Mouse (Mus musculus): Measurements from ENCODE around the gene Cfap97d1.
"Not testable (repeated sequence)": the region's sequence is repeated elsewhere in the genome, so short reads cannot be mapped to it uniquely, and the experiment has no call there.

The Cfap97d1 gene

GRCm38 (mm10) chr11:101972651-101973050 lies 11.4 kb upstream of the Cfap97d1 start:
- no peak for DNase-seq (ENCODE audit: low read depth in 2 of 2, low spot score in 2 of 2)

GRCm38 (mm10) chr11:101973496-101973895 lies 10.6 kb upstream of the Cfap97d1 start:
- DNase-seq (ENCODE audit: low read depth in 2 of 2, low spot score in 2 of 2): no peak

GRCm38 (mm10) chr11:101974181-101974580 lies 9.9 kb upstream of the Cfap97d1 start:
- DNase-seq (ENCODE audit: low read depth in 2 of 2, low spot score in 2 of 2): no peak

- DNase-seq (ENCODE audit: low read depth in 2 of 2, low spot score in 2 of 2): no peak
These were observed 9.2 kb upstream of the Cfap97d1 start for GRCm38 (mm10) chr11:101974923-101975322.

- no peak for DNase-seq (ENCODE audit: low read depth in 2 of 2, low spot score in 2 of 2)
These were observed 7.1 kb upstream of the Cfap97d1 start for GRCm38 (mm10) chr11:101976949-101977348.

GRCm38 (mm10) chr11:101979140-101979539 lies 4.9 kb upstream of the Cfap97d1 start:
- no peak for DNase-seq (ENCODE audit: low read depth in 2 of 2, low spot score in 2 of 2)

GRCm38 (mm10) chr11:101980603-101981157 lies 3.4 kb upstream of the Cfap97d1 start:
- no peak for DNase-seq (ENCODE audit: low read depth in 2 of 2, low spot score in 2 of 2)

GRCm38 (mm10) chr11:101981850-101982249 lies 2.2 kb upstream of the Cfap97d1 start:
- DNase-seq (ENCODE audit: low read depth in 2 of 2, low spot score in 2 of 2): no peak

GRCm38 (mm10) chr11:101982981-101983411 lies 1.1 kb upstream of the Cfap97d1 start:
- DNase-seq (ENCODE audit: low read depth in 2 of 2, low spot score in 2 of 2): no peak

- no peak for DNase-seq (ENCODE audit: low read depth in 2 of 2, low spot score in 2 of 2)
These were observed 603 bp upstream of the Cfap97d1 start for GRCm38 (mm10) chr11:101983431-101983921.

- not testable (repeated sequence) for DNase-seq (ENCODE audit: low read depth in 2 of 2, low spot score in 2 of 2)
These were observed 1.4 kb downstream of the Cfap97d1 start for GRCm38 (mm10) chr11:101985450-101985849.

GRCm38 (mm10) chr11:101985990-101986389 lies 1.9 kb downstream of the Cfap97d1 start:
- peak in 1 of 2 experiments; percentile 31 for DNase-seq (ENCODE audit: low read depth in 2 of 2, low spot score in 2 of 2)

GRCm38 (mm10) chr11:101986913-101987312 lies 2.8 kb downstream of the Cfap97d1 start, which contains the start of gene Dusp3:
TSS of gene Dusp3 (minus strand) at chr11:101987013.
- DNase-seq (ENCODE audit: low read depth in 2 of 2, low spot score in 2 of 2): no peak

GRCm38 (mm10) chr11:101990244-101990643 lies 6.2 kb downstream of the Cfap97d1 start:
- DNase-seq (ENCODE audit: low read depth in 2 of 2, low spot score in 2 of 2): no peak

- DNase-seq (ENCODE audit: low read depth in 2 of 2, low spot score in 2 of 2): no peak
These were observed 7.7 kb downstream of the Cfap97d1 start for GRCm38 (mm10) chr11:101991813-101992212.

- DNase-seq (ENCODE audit: low read depth in 2 of 2, low spot score in 2 of 2): no peak
These were observed 8.3 kb downstream of the Cfap97d1 start for GRCm38 (mm10) chr11:101992411-101992810.

GRCm38 (mm10) chr11:101994100-101994499 lies 10.0 kb downstream of the Cfap97d1 start:
- no peak for DNase-seq (ENCODE audit: low read depth in 2 of 2, low spot score in 2 of 2)

- DNase-seq (ENCODE audit: low read depth in 2 of 2, low spot score in 2 of 2): no peak
These were observed 11.9 kb downstream of the Cfap97d1 start for GRCm38 (mm10) chr11:101995938-101996337.

GRCm38 (mm10) chr11:101998258-101998657 lies 14.2 kb downstream of the Cfap97d1 start:
- no peak for DNase-seq (ENCODE audit: low read depth in 2 of 2, low spot score in 2 of 2)

GRCm38 (mm10) chr11:101999466-101999865 lies 15.4 kb downstream of the Cfap97d1 start:
- DNase-seq (ENCODE audit: low read depth in 2 of 2, low spot score in 2 of 2): no peak

- DNase-seq (ENCODE audit: low read depth in 2 of 2, low spot score in 2 of 2): no peak
These were observed 20.2 kb downstream of the Cfap97d1 start for GRCm38 (mm10) chr11:102004251-102004650.

- no peak for DNase-seq (ENCODE audit: low read depth in 2 of 2, low spot score in 2 of 2)
These were observed 22.2 kb downstream of the Cfap97d1 start for GRCm38 (mm10) chr11:102006271-102006670.

GRCm38 (mm10) chr11:102006688-102007087 lies 22.6 kb downstream of the Cfap97d1 start:
- no peak for DNase-seq (ENCODE audit: low read depth in 2 of 2, low spot score in 2 of 2)
